Mouse (Mus musculus) lung, embryonic 16.5 days (tissue): ENCODE data around the gene Zzef1. TPM values are rescaled to one million over a fixed set of nuclear protein-coding genes. Genes with fewer than 3 reads are reported as not detected.

Experiments
- ATAC-seq: fragments of 200-750 bp; cut with Nextera tagmentation; 2 replicates; pipeline ENCODE4 v1.8.0; 2017; ENCODE audit warnings: low read depth, mild to moderate bottlenecking, moderate library complexity
- H3K27ac ChIP-seq: fragments of 300-500 bp; sonication (generic); 2 replicates; pipeline ENCODE4 v1.5.1; 2014; ENCODE audit warnings: mild to moderate bottlenecking, control low read depth, low read length
- H3K27me3 ChIP-seq: fragments of 300-500 bp; sonication (generic); 2 replicates; pipeline ENCODE4 v1.6.1; 2014; ENCODE audit warnings: low read depth, low read length, mixed read lengths; ENCODE audit not compliant: control insufficient read depth, insufficient read depth
- H3K36me3 ChIP-seq: fragments of 300-500 bp; sonication (generic); 2 replicates; pipeline ENCODE4 v1.6.1; 2014; ENCODE audit warnings: low read length; ENCODE audit not compliant: control insufficient read depth, insufficient read depth
- H3K4me1 ChIP-seq: fragments of 300-500 bp; sonication (generic); replicated peaks from 2 replicates; pipeline ENCODE4 v1.6.1; 2014; ENCODE audit warnings: low read length, mixed read lengths; ENCODE audit not compliant: control insufficient read depth, insufficient read depth
- H3K4me2 ChIP-seq: fragments of 300-500 bp; sonication (generic); 2 replicates; pipeline ENCODE4 v1.6.1; 2014; ENCODE audit warnings: low read depth, low read length, control low read depth
- H3K4me3 ChIP-seq: fragments of 300-500 bp; sonication (generic); 2 replicates; pipeline ENCODE4 v1.5.1; 2014; ENCODE audit warnings: mild to moderate bottlenecking, low read length, control low read depth
- H3K9ac ChIP-seq: fragments of 300-500 bp; sonication (generic); 2 replicates; pipeline ENCODE4 v1.6.1; 2014; ENCODE audit warnings: low read length, control low read depth
- H3K9me3 ChIP-seq: fragments of 300-500 bp; sonication (generic); 2 replicates; pipeline ENCODE4 v1.6.1; 2016; ENCODE audit warnings: low read length; ENCODE audit not compliant: control insufficient read depth
- WGBS: fragments of 180-500 bp; shearing (Covaris S2); extraction: QIAGEN DNeasy Blood & Tissue Kit; methylation state at CpG from one replicate; pipeline ENCODE4 v1.1.7; 2014; 5-methylcytosine and 5-hydroxymethylcytosine counted together
- polyA plus RNA-seq: library from polyadenylated mRNA; unstranded; fragments of >200 nt; fragmentation: Nextera tagmentation; extraction: Ambion mirVana; gene quantifications from 2 replicates; pipeline ENCODE4 v1.2.1, GENCODE M21; 2015

Zzef1 gene
- polyA plus RNA-seq, 1 experiment from 2014 or later = 9.0 TPM

- Histone ChIP-seq H3K4me1 (no peaks in the 10 kb centered on the region), H3K9me3 (no peaks in the 10 kb centered on the region), H3K36me3 (peaks cover 20% of the 10 kb centered on the region), H3K27ac (no peak overlapping the region), H3K4me3 (no peak overlapping the region), H3K27me3 (no peaks in the 10 kb centered on the region), H3K9ac (no peak overlapping the region), H3K4me2 (no peak overlapping the region)
- no peak for ATAC-seq
- WGBS = 84% methylated on average over 4 of the region's 4 CpGs
Measured at GRCm38 (mm10) chr11:72851214-72851613, 55.2 kb downstream of the Zzef1 start.

- H3K27ac ChIP-seq = no peak overlapping the region
- no peak overlapping the region for H3K9ac ChIP-seq
- WGBS = 97% methylated on average over 1 of the region's 1 CpGs
- H3K9me3 ChIP-seq = no peaks in the 10 kb centered on the region
- H3K36me3 ChIP-seq = peaks cover 25% of the 10 kb centered on the region
- no peaks in the 10 kb centered on the region for H3K4me1 ChIP-seq
- H3K27me3 ChIP-seq = no peaks in the 10 kb centered on the region
- H3K4me3 ChIP-seq = no peak overlapping the region
- H3K4me2 ChIP-seq = no peak overlapping the region
- ATAC-seq = no peak
Measured at GRCm38 (mm10) chr11:72852122-72852521, 56.1 kb downstream of the Zzef1 start.

- H3K27me3 ChIP-seq = no peaks in the 10 kb centered on the region
- H3K27ac ChIP-seq = no peak overlapping the region
- no peak overlapping the region for H3K4me3 ChIP-seq
- H3K9ac ChIP-seq = no peak overlapping the region
- ATAC-seq = no peak
- H3K4me1 ChIP-seq = no peaks in the 10 kb centered on the region
- no peaks in the 10 kb centered on the region for H3K9me3 ChIP-seq
- 69% methylated on average over 4 of the region's 4 CpGs for WGBS
- no peak overlapping the region for H3K4me2 ChIP-seq
- peaks cover 25% of the 10 kb centered on the region for H3K36me3 ChIP-seq
Measured at GRCm38 (mm10) chr11:72853086-72853485, 57.1 kb downstream of the Zzef1 start.

- H3K36me3 ChIP-seq = peaks cover 20% of the 10 kb centered on the region; the same call in 1 of the 2 replicates
- no peak overlapping the region for H3K4me2 ChIP-seq
- no peak overlapping the region for H3K4me3 ChIP-seq
- 90% methylated on average over 3 of the region's 3 CpGs for WGBS
- H3K27ac ChIP-seq = no peak overlapping the region
- H3K4me1 ChIP-seq = no peaks in the 10 kb centered on the region
- no peak for ATAC-seq
- no peak overlapping the region for H3K9ac ChIP-seq
- H3K9me3 ChIP-seq = no peaks in the 10 kb centered on the region
- no peaks in the 10 kb centered on the region for H3K27me3 ChIP-seq
Measured at GRCm38 (mm10) chr11:72854251-72854650, 58.2 kb downstream of the Zzef1 start.

- ATAC-seq = no peak
- Histone ChIP-seq H3K4me2 (no peak overlapping the region), H3K9ac (no peak overlapping the region), H3K36me3 (peaks cover 21% of the 10 kb centered on the region; the same call in 1 of the 2 replicates), H3K27ac (no peak overlapping the region), H3K27me3 (no peaks in the 10 kb centered on the region), H3K9me3 (no peaks in the 10 kb centered on the region), H3K4me1 (no peaks in the 10 kb centered on the region), H3K4me3 (no peak overlapping the region)
- WGBS = 90% methylated on average over 2 of the region's 2 CpGs
Measured at GRCm38 (mm10) chr11:72856764-72857163, 60.7 kb downstream of the Zzef1 start.

GRCm38 (mm10) chr11:72861236-72861635 lies 65.2 kb downstream of the Zzef1 start:
- WGBS = 77% methylated on average over 3 of the region's 3 CpGs
- Histone ChIP-seq H3K9me3 (no peaks in the 10 kb centered on the region), H3K9ac (no peak overlapping the region), H3K4me1 (no peaks in the 10 kb centered on the region), H3K36me3 (peaks cover 30% of the 10 kb centered on the region), H3K4me2 (no peak overlapping the region), H3K27ac (no peak overlapping the region), H3K27me3 (no peaks in the 10 kb centered on the region), H3K4me3 (no peak overlapping the region)
- ATAC-seq = no peak

- no peak overlapping the region for H3K9ac ChIP-seq
- H3K27me3 ChIP-seq = no peaks in the 10 kb centered on the region
- no peak overlapping the region for H3K4me2 ChIP-seq
- H3K4me3 ChIP-seq = no peak overlapping the region
- WGBS = 78% methylated on average over 7 of the region's 7 CpGs
- H3K27ac ChIP-seq = no peak overlapping the region
- H3K4me1 ChIP-seq = no peaks in the 10 kb centered on the region
- no peak for ATAC-seq
- peaks cover 33% of the 10 kb centered on the region for H3K36me3 ChIP-seq
- H3K9me3 ChIP-seq = no peaks in the 10 kb centered on the region
Measured at GRCm38 (mm10) chr11:72866446-72866845, 70.4 kb downstream of the Zzef1 start.

GRCm38 (mm10) chr11:72872061-72872460 lies 76.0 kb downstream of the Zzef1 start:
- H3K27me3 ChIP-seq = no peaks in the 10 kb centered on the region
- no peak overlapping the region for H3K4me3 ChIP-seq
- H3K36me3 ChIP-seq = peaks cover 27% of the 10 kb centered on the region
- H3K4me1 ChIP-seq = no peaks in the 10 kb centered on the region
- H3K9ac ChIP-seq = no peak overlapping the region
- H3K27ac ChIP-seq = no peak overlapping the region
- 80% methylated on average over 1 of the region's 1 CpGs for WGBS
- no peak overlapping the region for H3K4me2 ChIP-seq
- H3K9me3 ChIP-seq = no peaks in the 10 kb centered on the region
- ATAC-seq = no peak

- no peaks in the 10 kb centered on the region for H3K9me3 ChIP-seq
- no peak overlapping the region for H3K9ac ChIP-seq
- no peak for ATAC-seq
- no peak overlapping the region for H3K4me3 ChIP-seq
- 68% methylated on average over 1 of the region's 1 CpGs for WGBS
- H3K4me1 ChIP-seq = no peaks in the 10 kb centered on the region
- H3K27ac ChIP-seq = no peak overlapping the region
- peaks cover 22% of the 10 kb centered on the region for H3K36me3 ChIP-seq
- no peak overlapping the region for H3K4me2 ChIP-seq
- H3K27me3 ChIP-seq = no peaks in the 10 kb centered on the region
Measured at GRCm38 (mm10) chr11:72892623-72893022, 96.6 kb downstream of the Zzef1 start.

GRCm38 (mm10) chr11:72908391-72908790 lies 112.4 kb downstream of the Zzef1 start:
- H3K9ac ChIP-seq = no peak overlapping the region
- no peaks in the 10 kb centered on the region for H3K27me3 ChIP-seq
- H3K4me3 ChIP-seq = no peak overlapping the region
- H3K36me3 ChIP-seq = peaks cover 30% of the 10 kb centered on the region
- ATAC-seq = no peak
- H3K4me2 ChIP-seq = no peak overlapping the region
- H3K27ac ChIP-seq = no peak overlapping the region
- H3K4me1 ChIP-seq = no peaks in the 10 kb centered on the region
- WGBS = 74% methylated on average over 4 of the region's 4 CpGs
- H3K9me3 ChIP-seq = no peaks in the 10 kb centered on the region
